Mouse (Mus musculus) neutrophil, adult 5-6 weeks (primary cell): Measurements from ENCODE around the gene Rdh7. TPM values are rescaled to one million over a fixed set of nuclear protein-coding genes. Genes with fewer than 3 reads are reported as not detected.
"Not testable (repeated sequence)": the region's sequence is repeated elsewhere in the genome, so short reads cannot be mapped to it uniquely, and the experiment has no call there.

Experiments used
- ATAC-seq: fragments of 151-379, 151-347 bp; 2 replicates; pipeline ENCODE4 v1.8.0; 2017; ENCODE audit warnings: mild to moderate bottlenecking, moderate TSS enrichment; ENCODE audit not compliant: insufficient number of reproducible peaks, poor library complexity, low FRiP score, severe bottlenecking; ENCODE audit errors: extremely low read depth
- total RNA-seq: library from RNA; stranded (forward); fragments of 200-1000 nt; gene quantifications from 2 replicates; pipeline ENCODE4 v1.2.3, GENCODE M21; 2017

Rdh7 gene
- not detected in 2 replicates for total RNA-seq

- ATAC-seq, result no peak
These were observed at the start of gene Rdh7 for GRCm38 (mm10) chr10:127888605-127889004. TSS of gene Rdh7 (minus strand) at chr10:127888817.

GRCm38 (mm10) chr10:127937428-127938010 is 48.9 kb upstream of the Rdh7 start:
- no peak for ATAC-seq

GRCm38 (mm10) chr10:127936747-127937409 is 48.3 kb upstream of the Rdh7 start:
- no peak for ATAC-seq

- no peak for ATAC-seq
These were observed 47.7 kb upstream of the Rdh7 start for GRCm38 (mm10) chr10:127936271-127936670.

- no peak for ATAC-seq
These were observed 43.8 kb upstream of the Rdh7 start for GRCm38 (mm10) chr10:127932290-127932926.

GRCm38 (mm10) chr10:127927737-127928136 is 39.1 kb upstream of the Rdh7 start:
- no peak for ATAC-seq

- no peak for ATAC-seq
These were observed 36.2 kb upstream of the Rdh7 start for GRCm38 (mm10) chr10:127924597-127925378.

GRCm38 (mm10) chr10:127923024-127923423 is 34.4 kb upstream of the Rdh7 start:
- no peak for ATAC-seq

- ATAC-seq, result no peak
These were observed 33.6 kb upstream of the Rdh7 start for GRCm38 (mm10) chr10:127922241-127922640.

GRCm38 (mm10) chr10:127917651-127918050 is 29.0 kb upstream of the Rdh7 start:
- no peak for ATAC-seq

GRCm38 (mm10) chr10:127917183-127917582 is 28.6 kb upstream of the Rdh7 start:
- ATAC-seq, result not testable (repeated sequence)

GRCm38 (mm10) chr10:127915578-127915977 is 27.0 kb upstream of the Rdh7 start:
- ATAC-seq, result no peak

- no peak for ATAC-seq
These were observed 18.9 kb upstream of the Rdh7 start for GRCm38 (mm10) chr10:127907386-127907951.

- ATAC-seq, result no peak
These were observed 17.5 kb upstream of the Rdh7 start for GRCm38 (mm10) chr10:127906138-127906537.

- ATAC-seq, result no peak
These were observed 16.3 kb upstream of the Rdh7 start for GRCm38 (mm10) chr10:127904718-127905446.

GRCm38 (mm10) chr10:127903116-127903515 is 14.5 kb upstream of the Rdh7 start:
- ATAC-seq, result no peak

GRCm38 (mm10) chr10:127901751-127902150 is 13.1 kb upstream of the Rdh7 start:
- ATAC-seq, result no peak

GRCm38 (mm10) chr10:127899783-127900182 is 11.2 kb upstream of the Rdh7 start:
- ATAC-seq, result no peak

- ATAC-seq, result no peak
These were observed 9.6 kb upstream of the Rdh7 start, which contains the start of gene Sdr9c7 for GRCm38 (mm10) chr10:127898218-127898617. TSS of gene Sdr9c7 (plus strand) at chr10:127898518.
